Mouse (Mus musculus) splenic B cell, adult 2 months (primary cell): ENCODE results near the gene Rap1gap2.
A peak's percentile ranks its signal among the peaks of the same experiment; 100 is the strongest.

Source experiments
- DNase-seq: peaks from one replicate; pipeline ENCODE4 v3.0.0-alpha.2; 2011; ENCODE audit warnings: low read depth, low spot score
- H3K27me3 ChIP-seq: 2 replicates; pipeline ENCODE4 v1.6.1; 2012; ENCODE audit warnings: mild to moderate bottlenecking, low read length, moderate library complexity, mixed read lengths; ENCODE audit not compliant: control insufficient read depth, poor library complexity, insufficient read depth, severe bottlenecking
- H3K36me3 ChIP-seq: 2 replicates; pipeline ENCODE4 v1.6.1; 2012; ENCODE audit warnings: mild to moderate bottlenecking, low read length, moderate library complexity, mixed read lengths; ENCODE audit not compliant: control insufficient read depth, poor library complexity, insufficient read depth, severe bottlenecking

Rap1gap2 gene

GRCm38 (mm10) chr11:74610545-74611176 is at the start of gene Rap1gap2:
Gene Rap1gap2, minus strand, starts transcription at chr11:74610915.
- no peak for DNase-seq
- no peaks in the 10 kb centered on the region for H3K36me3 ChIP-seq
- H3K27me3 ChIP-seq, result no peaks in the 10 kb centered on the region

GRCm38 (mm10) chr11:74660336-74660735 is 49.6 kb upstream of the Rap1gap2 start:
- Histone ChIP-seq H3K36me3 (peaks cover 13% of the 10 kb centered on the region), H3K27me3 (no peaks in the 10 kb centered on the region)
- DNase-seq, result no peak

- Histone ChIP-seq H3K27me3 (no peaks in the 10 kb centered on the region), H3K36me3 (peaks cover 13% of the 10 kb centered on the region)
- no peak for DNase-seq
Measured at GRCm38 (mm10) chr11:74655941-74656340, 45.2 kb upstream of the Rap1gap2 start.

DNA sequence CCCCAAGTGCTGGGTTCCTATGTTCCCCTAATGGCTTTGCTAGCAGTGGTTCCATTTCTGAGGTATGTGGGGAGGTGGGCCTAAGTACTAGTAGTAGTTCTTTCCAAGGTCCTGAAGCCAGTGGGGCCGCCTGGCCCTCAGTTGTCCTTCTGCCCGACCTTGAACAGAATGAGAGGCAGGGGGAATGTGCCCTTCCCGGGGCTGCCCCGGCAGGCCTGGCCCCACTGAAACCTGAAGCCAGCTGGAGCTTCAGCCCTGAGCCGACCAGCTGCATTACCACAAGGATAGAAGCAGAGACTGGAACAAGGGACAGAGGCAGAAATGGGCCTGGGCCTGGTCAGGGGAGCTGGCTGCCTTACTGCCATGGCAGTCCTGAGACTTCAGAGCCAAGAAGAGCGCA is 42.7 kb upstream of the Rap1gap2 start:
- DNase-seq, result no peak
- H3K36me3 ChIP-seq, result peaks cover 3% of the 10 kb centered on the region; the same call in 1 of the 2 replicates
- no peaks in the 10 kb centered on the region for H3K27me3 ChIP-seq

- Histone ChIP-seq H3K36me3 (0 out of 2 replicates have a peak, but pooled peaks cover 3% of the 10 kb centered on the region), H3K27me3 (no peaks in the 10 kb centered on the region)
- no peak for DNase-seq
Measured at GRCm38 (mm10) chr11:74652791-74653191, 42.1 kb upstream of the Rap1gap2 start.

GRCm38 (mm10) chr11:74650576-74651100 is 39.9 kb upstream of the Rap1gap2 start:
- no peaks in the 10 kb centered on the region for H3K27me3 ChIP-seq
- DNase-seq, result no peak
- no peaks in the 10 kb centered on the region for H3K36me3 ChIP-seq

DNA sequence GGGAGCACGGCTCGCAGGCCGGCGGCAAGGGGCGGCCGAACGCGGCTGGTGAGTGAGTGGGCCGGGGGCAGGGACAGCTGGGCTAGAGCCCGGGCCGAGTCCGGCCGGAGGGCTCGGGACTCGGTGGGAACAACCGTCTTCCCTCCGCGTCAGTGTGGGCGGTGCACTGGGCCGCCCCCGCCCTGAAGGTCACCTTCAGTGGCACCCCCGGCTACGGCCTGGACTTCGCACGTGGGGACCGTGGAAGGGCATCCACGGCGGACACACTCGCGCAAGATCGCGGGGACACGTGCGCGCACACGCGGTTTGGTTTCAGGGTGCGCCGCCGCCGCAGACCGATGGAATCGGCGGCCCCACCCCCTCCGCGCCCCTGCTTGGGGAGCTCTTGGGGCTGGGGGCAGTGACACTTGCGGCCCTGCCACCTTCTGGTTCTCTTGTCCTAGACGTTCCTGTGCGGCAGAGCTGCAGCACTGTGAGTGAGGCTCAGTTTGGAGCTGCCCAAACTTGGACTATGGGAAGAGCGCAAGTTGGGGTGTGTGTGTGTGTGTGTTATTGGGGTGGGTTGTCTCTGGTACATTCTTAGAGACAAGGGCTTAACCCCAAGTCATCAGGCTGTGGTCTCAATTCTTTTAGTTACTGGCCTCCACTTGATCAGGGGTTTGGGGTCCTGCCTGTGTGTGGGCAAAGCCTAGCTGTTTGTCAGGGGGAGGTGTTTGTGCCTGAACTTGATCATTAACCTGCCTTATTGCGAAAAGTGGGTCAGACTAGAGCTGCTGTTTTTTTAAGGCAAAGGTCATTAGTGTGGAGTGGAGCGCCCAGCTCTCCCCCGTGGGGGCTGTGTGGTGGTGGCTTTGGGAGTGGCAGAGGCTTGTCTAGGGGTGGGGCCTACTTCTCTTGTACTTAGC is 39.2 kb upstream of the Rap1gap2 start:
- H3K27me3 ChIP-seq, result no peaks in the 10 kb centered on the region
- H3K36me3 ChIP-seq, result no peaks in the 10 kb centered on the region
- peak; percentile 33 for DNase-seq

DNA sequence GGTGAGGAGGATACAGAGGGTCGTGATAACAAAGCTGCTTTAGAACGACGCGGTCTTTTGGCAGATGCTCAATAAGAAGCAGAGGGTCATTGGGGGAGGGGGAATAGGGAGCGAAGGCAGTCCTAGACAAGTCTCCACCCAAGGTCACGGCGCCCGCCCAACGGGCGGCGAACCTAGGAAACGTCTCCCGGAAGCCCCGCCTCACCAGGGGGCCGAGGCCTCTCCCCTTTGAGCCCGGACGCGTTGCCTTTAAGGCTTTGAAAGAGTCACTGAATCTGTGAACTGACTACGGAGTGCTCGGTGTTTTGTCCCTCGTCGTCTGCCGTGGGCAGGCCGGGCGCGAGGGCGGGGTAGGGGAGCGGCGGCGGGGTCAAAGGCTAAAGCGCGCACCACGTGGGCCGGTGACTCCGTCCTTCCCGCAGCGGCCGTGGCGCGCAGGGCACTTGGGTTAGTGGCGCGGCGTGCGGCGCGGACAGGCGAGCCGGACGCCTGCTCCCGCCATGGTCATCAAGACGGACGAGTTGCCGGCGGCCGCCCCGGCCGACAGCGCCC is 38.5 kb upstream of the Rap1gap2 start, which contains the start of gene Cluh:
Gene Cluh (plus strand): TSS at position 401 of the 552 bp plus-strand sequence.
- Histone ChIP-seq H3K27me3 (no peaks in the 10 kb centered on the region), H3K36me3 (no peaks in the 10 kb centered on the region)
- DNase-seq, result peak; percentile 95

DNA sequence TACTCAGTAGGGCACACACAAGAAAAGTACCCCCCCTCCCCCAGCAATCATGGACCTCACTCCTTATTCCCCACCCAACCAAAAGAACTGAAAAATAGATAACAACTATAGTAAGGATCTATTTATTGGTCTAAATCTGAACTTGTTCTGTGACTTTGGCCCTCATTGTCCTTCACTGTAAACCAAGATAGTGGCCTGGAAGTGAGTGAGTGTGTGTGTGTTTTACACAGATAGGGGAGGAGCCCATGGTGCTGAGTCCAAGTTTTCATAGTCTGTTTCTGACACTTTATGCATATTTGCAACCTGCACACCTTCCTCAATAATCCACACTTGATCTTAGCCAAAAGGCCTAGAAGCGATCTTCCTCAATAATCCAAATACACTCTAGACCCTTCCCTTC is 38.0 kb upstream of the Rap1gap2 start:
- no peak for DNase-seq
- Histone ChIP-seq H3K27me3 (no peaks in the 10 kb centered on the region), H3K36me3 (no peaks in the 10 kb centered on the region)

GRCm38 (mm10) chr11:74647966-74648365 is 37.3 kb upstream of the Rap1gap2 start:
- Histone ChIP-seq H3K36me3 (no peaks in the 10 kb centered on the region), H3K27me3 (no peaks in the 10 kb centered on the region)
- peak; percentile 7 for DNase-seq

DNA sequence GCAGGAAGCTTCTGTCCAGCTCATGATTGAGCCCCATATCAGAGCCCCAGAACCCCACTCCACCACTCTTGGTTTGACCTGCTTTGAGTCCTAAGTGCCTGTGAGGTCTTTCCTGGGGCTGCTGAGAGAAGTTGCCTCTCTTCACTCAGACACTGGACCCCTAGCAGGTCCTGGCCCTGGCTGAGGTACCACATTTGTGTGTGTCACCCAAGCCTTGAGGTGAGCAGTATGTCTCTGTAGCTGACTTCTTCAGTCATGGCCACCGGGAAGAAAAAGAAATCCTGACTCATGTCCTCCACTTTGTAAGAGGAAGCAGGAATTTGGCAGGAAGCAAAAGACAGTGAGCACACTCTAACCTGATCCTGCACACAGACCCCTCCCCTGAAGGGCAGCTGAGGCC is 28.9 kb upstream of the Rap1gap2 start:
- Histone ChIP-seq H3K27me3 (no peaks in the 10 kb centered on the region), H3K36me3 (no peaks in the 10 kb centered on the region)
- no peak for DNase-seq

DNA sequence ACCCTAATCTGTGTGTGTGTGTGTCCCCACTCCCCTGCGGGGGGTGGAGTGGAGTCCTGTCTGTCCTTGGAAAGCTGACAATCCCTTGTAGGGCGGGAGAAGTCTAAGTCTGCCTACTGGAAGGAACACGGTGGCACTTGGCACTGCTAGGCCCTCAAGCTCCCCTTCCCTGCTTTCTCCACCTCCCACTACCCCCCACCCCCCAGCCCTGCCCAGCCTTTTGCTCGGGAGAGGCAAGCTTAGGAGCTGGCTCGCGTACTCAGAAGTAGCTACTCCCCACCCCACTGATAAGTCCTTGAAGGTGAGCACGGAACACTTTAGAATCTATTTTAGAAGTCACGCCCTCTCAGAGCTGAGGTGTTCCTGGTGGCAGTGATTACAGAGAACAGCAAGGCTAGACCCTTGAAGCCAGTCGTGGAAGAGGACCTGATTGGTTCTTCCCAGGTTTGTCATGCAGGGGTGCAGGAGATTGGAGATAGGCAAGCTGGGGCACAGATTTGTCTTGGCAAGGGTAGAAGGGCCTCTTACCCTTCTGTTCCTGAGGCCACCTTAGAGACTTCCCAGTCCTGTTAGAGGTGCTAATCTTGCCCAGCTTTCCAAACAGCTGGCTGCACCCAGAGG is 28.2 kb upstream of the Rap1gap2 start:
- no peak for DNase-seq
- Histone ChIP-seq H3K36me3 (no peaks in the 10 kb centered on the region), H3K27me3 (no peaks in the 10 kb centered on the region)

GRCm38 (mm10) chr11:74637971-74638790 is 27.5 kb upstream of the Rap1gap2 start:
- Histone ChIP-seq H3K27me3 (no peaks in the 10 kb centered on the region), H3K36me3 (no peaks in the 10 kb centered on the region)
- DNase-seq, result peak; percentile 66

GRCm38 (mm10) chr11:74637486-74637885 is 26.8 kb upstream of the Rap1gap2 start:
- no peaks in the 10 kb centered on the region for H3K36me3 ChIP-seq
- H3K27me3 ChIP-seq, result no peaks in the 10 kb centered on the region
- DNase-seq, result no peak
